Mouse (Mus musculus) layer of hippocampus, adult 2 months (tissue): Measurements from ENCODE around the gene Pask. TPM values are rescaled to one million over a fixed set of nuclear protein-coding genes. Genes with fewer than 3 reads are reported as not detected.

Experiments
- DNase-seq, 2 experiments: peaks; one replicate each; pipeline ENCODE4 v3.0.0; 2022; ENCODE audit warnings: low spot score in 2 of 2
- H3K27ac ChIP-seq: fragments of 200-600 bp; 2 replicates; pipeline ENCODE4 v1.8.1; 2022
- H3K4me3 ChIP-seq: fragments of 200-600 bp; 2 replicates; pipeline ENCODE4 v1.8.1; 2022; ENCODE audit warnings: mild to moderate bottlenecking
- CTCF ChIP-seq: fragments of 200-600 bp; conservative IDR thresholded peaks from 2 replicates; pipeline ENCODE4 v1.8.1; 2022; ENCODE audit warnings: antibody characterized with exemption, mild to moderate bottlenecking, moderate library complexity
- long read RNA-seq, 2 experiments: library from polyadenylated mRNA; stranded (forward); transcript quantifications; one replicate each; pipeline ENCODE4 v2.0.0; 2021; ENCODE audit warnings: borderline mapping rate in 2 of 2
- total RNA-seq, 2 experiments: library from RNA; stranded (reverse); gene quantifications; 2 replicates each; pipeline ENCODE4 v1.2.3; 2021

Gene Pask
- 1 to 10 TPM; 4.1 to 7.2 TPM for total RNA-seq
- long read RNA-seq, experiment 1: 0 reads
- long read RNA-seq, experiment 2: 0 reads

DNA sequence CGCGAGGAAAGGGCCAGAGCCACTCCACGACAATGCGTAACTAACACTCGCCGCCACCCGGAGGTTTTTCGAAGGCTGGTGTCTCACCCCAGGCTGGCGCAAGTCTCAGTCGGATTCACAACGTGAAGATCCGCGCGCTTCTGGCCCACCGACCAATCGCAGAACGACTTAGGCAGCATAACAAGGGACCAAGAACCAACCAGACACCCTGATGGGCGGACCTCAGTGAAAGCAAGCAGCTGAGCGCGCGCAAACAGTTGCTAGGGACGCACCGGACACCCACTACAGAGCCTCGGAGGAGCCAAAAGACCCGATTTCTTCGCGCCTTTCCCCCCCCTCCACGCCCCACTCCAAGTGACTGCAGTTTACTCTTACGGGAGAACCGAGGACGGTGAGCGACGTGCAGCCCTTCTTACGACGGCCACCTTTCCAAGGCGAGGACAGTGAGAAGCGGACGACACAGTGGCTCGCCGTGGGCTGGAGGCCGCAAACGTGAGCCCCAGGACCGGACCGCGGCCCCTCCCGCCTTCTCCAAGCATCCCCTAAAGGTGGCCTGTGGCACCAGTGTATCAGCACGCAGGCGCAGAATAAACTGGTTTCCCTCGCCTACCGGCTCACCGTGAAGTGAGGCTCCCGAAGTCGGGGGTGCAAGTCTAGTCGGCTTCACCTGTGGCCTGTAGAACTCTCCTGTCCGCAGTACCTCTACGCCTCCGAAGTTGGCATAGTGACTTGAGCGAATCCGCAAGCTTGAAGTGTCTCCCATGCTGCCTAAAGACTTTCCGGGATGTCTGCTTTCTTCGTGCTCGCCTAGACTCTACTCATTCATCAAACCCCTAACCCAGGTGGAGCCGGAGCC is at the start of gene Pask, which contains the start of gene Ppp1r7:
Gene Pask (minus strand): TSS at position 835 of the 856 bp plus-strand sequence.
Gene Ppp1r7 (plus strand): TSS at position 207 of the 856 bp plus-strand sequence.
- H3K4me3 ChIP-seq: peak within 1 kb of the TSS; percentile 94
- DNase-seq: peak; percentile 92 to 95
- peak within 1 kb of the TSS; percentile 92 for H3K27ac ChIP-seq
- no peak for TF ChIP-seq CTCF

- TF ChIP-seq CTCF: no peak
- Histone ChIP-seq H3K4me3 (no peak overlapping the region), H3K27ac (no peak overlapping the region)
- DNase-seq: no peak
Observed at GRCm38 (mm10) chr1:93388906-93389305, 45.6 kb upstream of the Pask start.

- TF ChIP-seq CTCF: no peak
- no peak for DNase-seq
- Histone ChIP-seq H3K4me3 (no peak overlapping the region), H3K27ac (no peak overlapping the region)
Observed at GRCm38 (mm10) chr1:93387198-93387597, 43.9 kb upstream of the Pask start.

DNA sequence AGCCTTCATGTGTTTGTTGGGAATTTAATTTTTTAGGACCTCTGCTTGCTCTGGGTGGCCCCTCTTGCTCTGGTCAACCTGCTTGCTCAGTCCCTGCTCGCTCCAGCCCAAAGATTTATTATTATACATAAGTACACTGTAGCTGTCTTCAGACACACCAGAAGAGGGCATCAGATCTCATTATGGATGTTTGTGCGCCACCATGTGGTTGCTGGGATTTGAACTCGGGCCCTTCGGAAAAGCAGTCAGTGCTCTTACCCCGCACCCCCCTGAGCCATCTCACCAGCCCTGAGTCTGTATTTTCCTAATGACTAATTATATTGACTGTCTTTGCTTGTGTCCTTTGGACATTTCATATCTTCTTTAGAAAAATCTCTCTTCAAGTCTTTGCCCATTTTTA is 35.8 kb upstream of the Pask start:
- no peak overlapping the region for H3K4me3 ChIP-seq
- peak; percentile 52 for TF ChIP-seq CTCF
- no peak for DNase-seq

GRCm38 (mm10) chr1:93377307-93377706 is 34.0 kb upstream of the Pask start:
- TF ChIP-seq CTCF: no peak

More for the DNA sequence above, 35.8 kb upstream of the Pask start:
- H3K27ac ChIP-seq: no peak overlapping the region

GRCm38 (mm10) chr1:93373665-93374064 is 30.4 kb upstream of the Pask start, which contains the start of gene Ano7:
Gene Ano7 (plus strand): TSS chr1:93373930.
- DNase-seq: no peak
- Histone ChIP-seq H3K27ac (no peak within 1 kb of the TSS), H3K4me3 (no peak within 1 kb of the TSS)
- no peak for TF ChIP-seq CTCF

More at GRCm38 (mm10) chr1:93377307-93377706, 34.0 kb upstream of the Pask start:
- H3K4me3 ChIP-seq: no peak overlapping the region
- no peak overlapping the region for H3K27ac ChIP-seq
- DNase-seq: no peak

DNA sequence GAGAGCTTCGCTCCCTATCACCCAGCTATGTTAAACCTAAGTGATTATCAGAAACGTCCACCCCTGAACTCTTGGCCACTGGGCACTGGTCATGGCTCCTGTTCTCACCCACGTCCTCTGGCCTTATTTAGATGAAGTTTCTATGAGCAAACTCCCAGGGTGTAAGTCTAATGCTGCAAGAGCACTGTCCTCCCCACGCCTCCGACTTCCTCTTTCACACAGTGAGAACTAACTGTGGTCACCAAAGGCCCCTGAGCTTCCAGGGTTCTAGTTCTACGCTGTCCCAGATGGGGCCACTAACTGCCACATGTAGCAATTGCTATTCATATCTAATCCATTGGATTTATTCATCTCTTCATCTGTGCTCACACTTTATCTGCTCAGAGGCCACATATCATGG is 22.4 kb upstream of the Pask start:
- Histone ChIP-seq H3K27ac (no peak overlapping the region), H3K4me3 (no peak overlapping the region)
- no peak for DNase-seq
- no peak for TF ChIP-seq CTCF

- Histone ChIP-seq H3K27ac (no peak overlapping the region), H3K4me3 (no peak overlapping the region)
- no peak for TF ChIP-seq CTCF
- no peak for DNase-seq
Observed at GRCm38 (mm10) chr1:93362661-93363060, 19.4 kb upstream of the Pask start.

- no peak overlapping the region for H3K27ac ChIP-seq
- no peak for TF ChIP-seq CTCF
- peak; percentile 57 to 68 for DNase-seq
Observed at GRCm38 (mm10) chr1:93352724-93353123, 9.4 kb upstream of the Pask start.

GRCm38 (mm10) chr1:93349701-93350100 is 6.4 kb upstream of the Pask start:
- H3K4me3 ChIP-seq: no peak overlapping the region
- DNase-seq: peak in 1 of 2 experiments; percentile 24
- H3K27ac ChIP-seq: peak overlapping the region; percentile 23; the same call in 1 of the 2 replicates
- TF ChIP-seq CTCF: no peak

More at GRCm38 (mm10) chr1:93352724-93353123, 9.4 kb upstream of the Pask start:
- H3K4me3 ChIP-seq: no peak overlapping the region

- no peak for DNase-seq
- Histone ChIP-seq H3K27ac (peak overlapping the region; percentile 43; the same call in 1 of the 2 replicates), H3K4me3 (no peak overlapping the region)
- no peak for TF ChIP-seq CTCF
Observed at GRCm38 (mm10) chr1:93347176-93347575, 3.9 kb upstream of the Pask start.

DNA sequence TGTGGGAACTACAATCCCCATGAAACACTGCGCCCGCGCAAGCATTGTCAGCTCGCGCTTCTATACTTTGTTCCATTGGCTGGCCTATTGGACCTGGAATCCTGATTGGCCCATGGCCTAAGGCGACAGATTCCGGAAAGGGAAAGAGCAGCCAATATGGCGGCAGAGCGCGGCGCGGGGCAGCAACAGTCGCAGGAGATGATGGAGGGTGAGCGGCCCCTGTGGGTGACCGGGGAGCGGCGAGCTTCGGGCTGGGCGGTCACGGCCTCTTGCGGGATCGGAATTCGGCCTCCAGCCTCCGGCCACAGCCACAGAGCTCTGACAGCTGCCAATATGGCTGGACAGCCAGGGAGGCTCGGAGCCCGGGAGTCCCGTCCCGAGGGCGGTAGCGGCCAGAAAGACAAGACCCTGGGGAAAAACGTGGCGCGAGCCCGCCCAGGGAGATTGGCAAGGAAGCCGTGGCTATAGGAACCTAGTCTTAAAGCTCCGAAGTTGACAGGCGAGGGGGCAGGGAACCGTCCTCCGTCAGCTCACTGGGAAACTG is 294 bp upstream of the Pask start:
- H3K27ac ChIP-seq: peak overlapping the region; percentile 92
- H3K4me3 ChIP-seq: peak overlapping the region; percentile 94
- TF ChIP-seq CTCF: peak; percentile 66
- DNase-seq: peak; percentile 93 to 96

DNA sequence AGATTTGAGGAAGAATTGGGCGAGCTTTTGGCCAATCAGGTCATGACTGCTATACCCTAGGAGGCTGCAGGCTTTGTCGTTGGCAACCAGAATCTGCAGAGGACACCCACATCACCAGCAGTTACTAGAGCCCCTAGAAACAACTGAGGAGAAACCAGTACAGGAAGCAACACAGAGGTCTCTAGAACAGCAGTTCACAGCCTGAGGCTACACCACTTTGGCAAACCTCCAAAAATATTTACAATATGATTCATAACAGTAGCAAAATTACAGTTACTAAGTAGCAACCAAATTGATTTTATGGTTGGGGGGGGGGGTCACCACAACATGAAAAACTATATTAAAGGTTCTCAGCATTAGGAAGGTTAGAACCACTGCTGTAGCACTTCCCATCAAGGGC is 8.7 kb downstream of the Pask start:
- no peak for TF ChIP-seq CTCF
- no peak overlapping the region for H3K4me3 ChIP-seq
- no peak for DNase-seq
- no peak overlapping the region for H3K27ac ChIP-seq

- TF ChIP-seq CTCF: no peak
Observed at GRCm38 (mm10) chr1:93326446-93326845, 16.8 kb downstream of the Pask start.

More at GRCm38 (mm10) chr1:93326446-93326845, 16.8 kb downstream of the Pask start:
- Histone ChIP-seq H3K27ac (no peak overlapping the region), H3K4me3 (no peak overlapping the region)
- no peak for DNase-seq
